Mouse (Mus musculus) hindbrain, embryonic 10.5 days (tissue): ENCODE data around the gene Sdf2. TPM values are rescaled to one million over a fixed set of nuclear protein-coding genes. Genes with fewer than 3 reads are reported as not detected.
"Not testable (repeated sequence)": the region's sequence is repeated elsewhere in the genome, so short reads cannot be mapped to it uniquely, and the experiment has no call there.

Experiments used
- DNase-seq: peaks from one replicate; pipeline ENCODE4 v3.0.0-alpha.2; 2017; ENCODE audit warnings: low spot score
- H3K27ac ChIP-seq: fragments of 300-500 bp; sonication (generic); 2 replicates; pipeline ENCODE4 v1.5.1; 2016; ENCODE audit warnings: mild to moderate bottlenecking, moderate library complexity
- H3K27me3 ChIP-seq: fragments of 300-500 bp; sonication (generic); 2 replicates; pipeline ENCODE4 v1.6.1; 2016; ENCODE audit warnings: mild to moderate bottlenecking; ENCODE audit not compliant: poor library complexity, insufficient read depth, severe bottlenecking
- H3K36me3 ChIP-seq: fragments of 300-500 bp; sonication (generic); 2 replicates; pipeline ENCODE4 v1.6.1; 2016; ENCODE audit warnings: mild to moderate bottlenecking, moderate library complexity
- H3K4me1 ChIP-seq: fragments of 300-500 bp; sonication (generic); replicated peaks from 2 replicates; pipeline ENCODE4 v1.6.1; 2016; ENCODE audit warnings: mild to moderate bottlenecking
- H3K4me3 ChIP-seq: fragments of 300-500 bp; sonication (generic); 2 replicates; pipeline ENCODE4 v1.5.1; 2016; ENCODE audit warnings: mild to moderate bottlenecking, moderate library complexity
- H3K9me3 ChIP-seq: fragments of 300-500 bp; sonication (generic); 2 replicates; pipeline ENCODE4 v1.6.1; 2016; ENCODE audit warnings: mild to moderate bottlenecking, moderate library complexity
- WGBS: fragments of 180-500 bp; shearing (Covaris S2); methylation state at CpG from one replicate; pipeline ENCODE4 v1.1.7; 2016; 5-methylcytosine and 5-hydroxymethylcytosine counted together
- polyA plus RNA-seq: library from polyadenylated mRNA; unstranded; fragments of >200 nt; fragmentation: Nextera tagmentation; extraction: Ambion mirVana; gene quantifications from 2 replicates; pipeline ENCODE4 v1.2.1, GENCODE M21; 2016

Sdf2 gene
- polyA plus RNA-seq, 1 experiment from 2014 or later = 63.8 TPM

DNA sequence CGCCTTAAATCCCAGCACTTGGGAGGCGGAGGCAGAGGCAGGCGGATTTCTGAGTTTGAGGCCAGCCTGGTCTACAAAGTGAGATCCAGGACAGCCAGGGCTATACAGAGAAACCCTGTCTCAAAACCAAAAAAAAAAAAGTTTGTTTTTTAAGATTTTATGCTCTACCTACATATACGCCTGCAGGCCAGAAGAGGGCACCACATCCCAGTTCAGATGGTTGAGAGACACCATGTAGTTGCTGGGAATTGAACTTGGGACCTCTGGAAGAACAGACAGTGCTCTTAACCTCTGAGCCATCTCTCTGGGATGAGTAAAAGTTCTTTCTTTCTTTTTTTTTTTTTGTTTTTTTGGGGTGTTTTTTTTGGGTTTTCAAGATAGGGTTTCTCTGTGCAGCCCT is 30.6 kb downstream of the Sdf2 start:
- peaks cover 100% of the 10 kb centered on the region for H3K36me3 ChIP-seq
- H3K9me3 ChIP-seq, H3K4me1 ChIP-seq, H3K27me3 ChIP-seq, DNase-seq, H3K4me3 ChIP-seq, H3K27ac ChIP-seq: not testable (repeated sequence)
- 93% methylated on average over 4 of the region's 4 CpGs for WGBS

DNA sequence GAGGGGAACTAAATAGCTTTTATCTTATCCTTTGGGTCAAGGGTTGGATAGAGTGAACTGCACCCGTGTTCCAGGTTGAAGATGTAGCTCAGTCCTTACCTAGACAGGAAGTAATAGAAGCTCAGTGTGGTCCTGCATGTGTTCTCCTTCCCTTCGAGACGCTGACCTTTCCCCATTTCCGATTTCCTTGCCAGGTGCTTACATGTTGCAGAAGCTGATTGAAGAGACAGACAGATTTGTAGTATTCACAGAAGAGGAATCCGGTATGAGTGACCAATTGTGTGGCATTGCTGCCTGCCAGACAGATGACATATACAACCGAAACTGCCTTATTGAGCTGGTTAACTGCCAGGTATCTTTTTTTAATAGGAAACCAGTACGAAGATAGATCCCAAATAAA is 33.3 kb downstream of the Sdf2 start:
- Histone ChIP-seq H3K4me3 (no peak overlapping the region), H3K36me3 (peaks cover 100% of the 10 kb centered on the region), H3K27ac (no peak overlapping the region), H3K27me3 (no peaks in the 10 kb centered on the region), H3K9me3 (no peaks in the 10 kb centered on the region), H3K4me1 (no peaks in the 10 kb centered on the region)
- 92% methylated on average over 7 of the region's 7 CpGs for WGBS
- DNase-seq = no peak

- no peaks in the 10 kb centered on the region for H3K4me1 ChIP-seq
- H3K4me3 ChIP-seq = no peak overlapping the region
- no peak for DNase-seq
- H3K9me3 ChIP-seq = no peaks in the 10 kb centered on the region
- no peak overlapping the region for H3K27ac ChIP-seq
- peaks cover 100% of the 10 kb centered on the region for H3K36me3 ChIP-seq
- 91% methylated on average over 4 of the region's 4 CpGs for WGBS
- H3K27me3 ChIP-seq = no peaks in the 10 kb centered on the region
Measured at GRCm38 (mm10) chr11:78279586-78279985, 34.0 kb downstream of the Sdf2 start.

- no peak overlapping the region for H3K27ac ChIP-seq
- DNase-seq = no peak
- H3K4me3 ChIP-seq = no peak overlapping the region
- WGBS = 94% methylated on average over 7 of the region's 7 CpGs
- H3K27me3 ChIP-seq = no peaks in the 10 kb centered on the region
- peaks cover 96% of the 10 kb centered on the region for H3K36me3 ChIP-seq
- H3K4me1 ChIP-seq = no peaks in the 10 kb centered on the region
- no peaks in the 10 kb centered on the region for H3K9me3 ChIP-seq
Measured at GRCm38 (mm10) chr11:78289146-78289763, 43.7 kb downstream of the Sdf2 start.

- H3K27ac ChIP-seq = no peak within 1 kb of the TSS
- no peak for DNase-seq
- no peaks in the 10 kb centered on the region for H3K4me1 ChIP-seq
- peaks cover 86% of the 10 kb centered on the region for H3K36me3 ChIP-seq
- 89% methylated on average over 4 of the region's 4 CpGs for WGBS
- H3K4me3 ChIP-seq = no peak within 1 kb of the TSS
- H3K27me3 ChIP-seq = no peaks in the 10 kb centered on the region
- no peaks in the 10 kb centered on the region for H3K9me3 ChIP-seq
Measured at GRCm38 (mm10) chr11:78290654-78291053, 45.1 kb downstream of the Sdf2 start, which contains the start of gene BC030499. TSS of gene BC030499 (plus strand) at chr11:78290841.

DNA sequence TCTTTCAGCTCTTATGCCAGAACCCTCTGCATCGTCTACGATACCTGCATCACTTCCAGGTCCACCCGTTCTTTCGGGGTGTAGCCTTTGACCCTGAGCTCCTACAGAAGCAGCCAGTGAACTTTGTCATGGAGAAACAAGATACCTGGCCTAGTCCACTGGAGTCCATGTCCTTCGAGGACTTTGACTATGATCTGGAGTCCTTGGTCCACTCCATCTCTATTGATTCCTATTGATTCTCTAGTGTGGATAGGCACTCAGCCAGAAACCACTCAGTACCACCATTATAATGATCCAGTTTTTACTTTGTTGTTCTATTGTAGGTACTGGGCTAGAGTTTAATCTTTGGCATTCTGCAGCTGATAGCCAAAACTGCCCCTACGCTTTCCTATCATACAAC is 49.0 kb downstream of the Sdf2 start:
- Histone ChIP-seq H3K27ac (no peak overlapping the region), H3K4me1 (no peaks in the 10 kb centered on the region), H3K9me3 (no peaks in the 10 kb centered on the region), H3K36me3 (peaks cover 47% of the 10 kb centered on the region), H3K27me3 (no peaks in the 10 kb centered on the region), H3K4me3 (no peak overlapping the region)
- WGBS = 92% methylated on average over 6 of the region's 6 CpGs
- no peak for DNase-seq

DNA sequence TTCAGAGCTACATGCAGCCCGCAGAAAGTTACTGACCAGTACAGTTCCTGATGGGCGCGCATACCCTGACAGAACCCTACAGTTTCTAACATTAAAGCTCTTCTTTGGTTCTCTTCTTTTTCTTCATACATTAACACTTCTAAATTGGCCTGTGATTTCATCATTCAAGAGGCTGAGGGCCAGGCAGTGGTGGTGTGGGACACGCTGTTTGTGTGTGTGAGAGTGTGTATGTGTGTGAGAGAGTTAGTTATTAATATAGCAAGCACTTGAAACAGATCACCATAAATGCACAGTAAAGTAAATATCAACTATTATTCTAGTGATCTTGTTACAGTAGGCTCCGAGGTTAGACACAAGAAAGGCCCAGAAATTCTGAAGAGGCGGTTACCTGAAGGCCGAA is 55.4 kb downstream of the Sdf2 start:
- WGBS = 67% methylated on average over 7 of the region's 7 CpGs
- peak overlapping the region; percentile 93 for H3K27ac ChIP-seq

GRCm38 (mm10) chr11:78301357-78302084 is 56.0 kb downstream of the Sdf2 start, which contains the start of gene Spag5:
TSS of gene Spag5 (plus strand) at chr11:78301529.
- Histone ChIP-seq H3K4me3 (peak within 1 kb of the TSS; percentile 77), H3K36me3 (peaks cover 35% of the 10 kb centered on the region), H3K27me3 (no peaks in the 10 kb centered on the region), H3K27ac (peak within 1 kb of the TSS; percentile 93), H3K4me1 (peaks cover 32% of the 10 kb centered on the region), H3K9me3 (no peaks in the 10 kb centered on the region)
- DNase-seq = peak; percentile 92
- under 1% methylated on average over 49 of the region's 49 CpGs for WGBS

More for the DNA sequence above, 55.4 kb downstream of the Sdf2 start:
- H3K36me3 ChIP-seq = peaks cover 29% of the 10 kb centered on the region
- DNase-seq = no peak
- H3K4me1 ChIP-seq = peaks cover 28% of the 10 kb centered on the region
- peak overlapping the region; percentile 77 for H3K4me3 ChIP-seq
- H3K9me3 ChIP-seq = no peaks in the 10 kb centered on the region
- H3K27me3 ChIP-seq = no peaks in the 10 kb centered on the region

Other genes starting within 250 kb of the Sdf2 start
- gene Dhrs13, start 213.5 kb upstream of the Sdf2 start, polyA plus RNA-seq = 16.6 and 17.0 TPM in 2 replicates
- gene Flot2, start 207.8 kb upstream of the Sdf2 start, polyA plus RNA-seq = 73.0 and 76.3 TPM in 2 replicates
- 40.6 and 41.4 TPM in 2 replicates for gene Eral1, start 165.4 kb upstream of the Sdf2 start, polyA plus RNA-seq
- 29.2 and 33.8 TPM in 2 replicates for gene Fam222b, start 151.1 kb upstream of the Sdf2 start, polyA plus RNA-seq
- gene Traf4, start 80.2 kb upstream of the Sdf2 start, polyA plus RNA-seq = 124 and 163 TPM in 2 replicates
- 11.3 and 12.1 TPM in 2 replicates for gene Nek8, start 69.1 kb upstream of the Sdf2 start, polyA plus RNA-seq
- 7.0 and 8.9 TPM in 2 replicates for gene Tlcd1, start 69.0 kb upstream of the Sdf2 start, polyA plus RNA-seq
- gene Rpl23a, start 62.2 kb upstream of the Sdf2 start, polyA plus RNA-seq = 1,007 and 1,099 TPM in 2 replicates
- gene Rab34, start 57.3 kb upstream of the Sdf2 start, polyA plus RNA-seq = 71.8 and 80.5 TPM in 2 replicates
- gene Proca1, start 52.4 kb upstream of the Sdf2 start, polyA plus RNA-seq = 1.6 and 1.8 TPM in 2 replicates
- 35.0 and 36.3 TPM in 2 replicates for gene Supt6, start 241 bp downstream of the Sdf2 start, polyA plus RNA-seq
- gene 2610507B11Rik, start 16.0 kb downstream of the Sdf2 start, polyA plus RNA-seq = 53.2 and 65.6 TPM in 2 replicates
- gene BC030499, start 45.1 kb downstream of the Sdf2 start, polyA plus RNA-seq = 0.52 and 0.93 TPM in 2 replicates
- gene Spag5, start 55.8 kb downstream of the Sdf2 start, polyA plus RNA-seq = 53.2 and 62.7 TPM in 2 replicates
- gene Aldoc, start 77.2 kb downstream of the Sdf2 start, polyA plus RNA-seq = 2.5 and 3.1 TPM in 2 replicates
- 74.6 and 82.9 TPM in 2 replicates for gene Pigs, start 82.7 kb downstream of the Sdf2 start, polyA plus RNA-seq
- 59.1 and 76.7 TPM in 2 replicates for gene Unc119, start 97.7 kb downstream of the Sdf2 start, polyA plus RNA-seq
- not detected in 2 replicates for gene Foxn1, start 140.8 kb downstream of the Sdf2 start, polyA plus RNA-seq
- not detected in 2 replicates for gene Slc13a2, start 176.5 kb downstream of the Sdf2 start, polyA plus RNA-seq
- 20.2 and 21.1 TPM in 2 replicates for gene Slc46a1, start 220.0 kb downstream of the Sdf2 start, polyA plus RNA-seq